ENCODE assay signal across 27 mouse cellular contexts in the genomic region with DNA sequence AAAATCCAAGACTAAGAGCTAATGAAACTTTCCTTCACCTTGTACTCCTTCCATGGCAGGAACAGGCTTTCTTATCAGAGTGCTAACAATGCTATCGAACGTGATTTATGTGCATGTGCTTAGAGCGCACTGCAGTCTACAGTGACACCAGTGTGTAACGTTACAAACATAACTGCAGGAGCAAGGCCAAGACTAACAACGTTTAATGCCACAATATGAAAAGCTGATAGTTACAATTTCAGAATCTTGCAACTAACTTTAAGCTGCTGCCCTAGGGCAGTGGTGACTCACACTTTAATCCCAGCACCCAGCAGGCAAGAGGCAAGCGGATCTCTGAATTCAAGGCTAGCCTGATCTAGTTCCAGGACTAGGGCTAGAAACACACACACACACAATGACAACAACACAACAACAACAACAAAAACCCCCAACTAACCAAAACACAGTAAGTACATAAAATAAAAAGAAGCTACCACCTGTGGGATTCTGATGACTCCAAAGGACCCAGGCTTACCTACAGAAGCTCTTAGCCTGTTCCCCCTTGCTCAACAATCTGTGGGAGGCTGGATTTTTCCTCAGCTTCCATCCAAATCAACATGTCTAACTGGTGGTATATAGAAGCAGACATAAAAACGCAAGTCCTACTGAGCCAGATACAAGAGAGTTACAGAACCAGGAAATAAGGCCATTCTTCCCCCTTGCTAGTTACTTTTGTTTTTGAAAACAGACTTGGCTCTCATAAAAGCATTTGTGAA. TPM values are rescaled to one million over a fixed set of nuclear protein-coding genes. Genes with fewer than 3 reads are reported as not detected.
DNase-seq lines count a peak whose midpoint lies in the region; ATAC-seq and TF ChIP-seq lines count a peak whose summit lies in the region.
"Had no signal": no experiment of that assay in that cellular context is flagged by ENCODE, and none has a peak within 500 bp of the region (broad histone marks: within the 10 kb centered on the region; RNA-seq: fewer than 3 reads in every experiment).

No protein-coding gene starts in this region.

- H3K4me1 ChIP-seq in kidney, postnatal 0 days (replicated peaks; ENCODE audit: insufficient read depth, low read length) = peaks cover 30% of the 10 kb centered on the region; the same call in 1 of the 2 replicates
- peaks cover 24% of the 10 kb centered on the region for H3K4me1 ChIP-seq in intestine, embryonic 16.5 days (ENCODE audit: control insufficient read depth, insufficient read depth, low read length)
- H3K4me1 ChIP-seq in midbrain, embryonic 10.5 days = peaks cover 12% of the 10 kb centered on the region; the same call in 1 of the 2 replicates

- H3K27ac ChIP-seq in kidney, postnatal 0 days = no peak overlapping the region
- 0 out of 2 replicates have a peak overlapping the region, but pooled peaks have one; percentile 5 for H3K27ac ChIP-seq in intestine, embryonic 16.5 days (ENCODE audit: low read length)
- no peak overlapping the region for H3K27ac ChIP-seq in midbrain, embryonic 10.5 days (replicated peaks)
- H3K27ac ChIP-seq: embryonic facial prominence, embryonic 12.5 days; heart, embryonic 15.5 days; hindbrain, embryonic 14.5 days; limb, embryonic 12.5 days; liver, embryonic 12.5 days; neural tube, embryonic 15.5 days had no signal

- 36% methylated on average over 7 of the region's 7 CpGs for WGBS in kidney, postnatal 0 days
- WGBS in intestine, embryonic 16.5 days = 65% methylated on average over 7 of the region's 7 CpGs
- 91% methylated on average over 7 of the region's 7 CpGs for WGBS in midbrain, embryonic 10.5 days

- H3K27me3 ChIP-seq in kidney, postnatal 0 days (ENCODE audit: insufficient read depth, low read length) = no peaks in the 10 kb centered on the region
- H3K27me3 ChIP-seq in intestine, embryonic 16.5 days (replicated peaks; ENCODE audit: control insufficient read depth, insufficient read depth, low read length) = no peaks in the 10 kb centered on the region
- no peaks in the 10 kb centered on the region for H3K27me3 ChIP-seq in midbrain, embryonic 10.5 days (ENCODE audit: low read depth, poor library complexity, severe bottlenecking)
- H3K27me3 ChIP-seq: embryonic facial prominence, embryonic 12.5 days; heart, embryonic 15.5 days; limb, embryonic 12.5 days; liver, embryonic 12.5 days; neural tube, embryonic 15.5 days had no signal

- no peak for ATAC-seq in kidney, postnatal 0 days (replicated peaks; ENCODE audit: low FRiP score, low read depth)
- ATAC-seq in intestine, embryonic 16.5 days = peak; percentile 37; the same call in 1 of the 2 replicates
- ATAC-seq: forebrain, embryonic 14.5 days; liver, embryonic 12.5 days had no signal

- no peak for TF ChIP-seq CTCF in kidney, postnatal 0 days (IDR thresholded peaks at IDR 0.05; ENCODE audit: low read depth)

- H3K9me3 ChIP-seq in kidney, postnatal 0 days (replicated peaks; ENCODE audit: low read length) = no peaks in the 10 kb centered on the region
- H3K9me3 ChIP-seq in intestine, embryonic 16.5 days (ENCODE audit: control insufficient read depth, low read length) = no peaks in the 10 kb centered on the region
- H3K9me3 ChIP-seq in midbrain, embryonic 10.5 days (replicated peaks) = no peaks in the 10 kb centered on the region
- H3K9me3 ChIP-seq: embryonic facial prominence, embryonic 12.5 days; heart, embryonic 15.5 days; limb, embryonic 12.5 days; liver, embryonic 12.5 days; neural tube, embryonic 15.5 days had no signal

- no peak overlapping the region for H3K4me2 ChIP-seq in kidney, postnatal 0 days (ENCODE audit: low read length)
- no peak overlapping the region for H3K4me2 ChIP-seq in intestine, embryonic 16.5 days (ENCODE audit: low read depth, low read length)
- H3K4me2 ChIP-seq: embryonic facial prominence, embryonic 12.5 days; heart, embryonic 15.5 days; hindbrain, embryonic 14.5 days; limb, embryonic 12.5 days; liver, embryonic 12.5 days; midbrain, embryonic 11.5 days; neural tube, embryonic 15.5 days had no signal

- DNase-seq in adrenal gland, postnatal 36 days = peak; percentile 22 to 44
- no peak for DNase-seq in adrenal gland, adult 18-20 months (ENCODE audit: low spot score in 2 of 2)
- peak; percentile 44 for DNase-seq in kidney, postnatal 0 days (ENCODE audit: low spot score)
- DNase-seq in kidney, adult 11 months = no peak
- no peak for DNase-seq in cerebellum, adult 8-10 months
- no peak for DNase-seq in midbrain, embryonic 10.5 days (ENCODE audit: low spot score)
- no peak for DNase-seq in layer of hippocampus, adult 18-20 months (ENCODE audit: low spot score in 2 of 2)
- DNase-seq: B cell, adult 2 months; cerebellum, adult 11-12 months; cerebellum, postnatal 25 days; gastrocnemius, postnatal 10 days; heart, adult 18-20 months; heart, postnatal 4 days; kidney, postnatal 25 days; layer of hippocampus, postnatal 36 days; lung, adult 18-20 months; lung, postnatal 10 days; thymus, postnatal 25 days had no signal

- no peak overlapping the region for H3K4me3 ChIP-seq in kidney, postnatal 0 days (replicated peaks; ENCODE audit: low read depth, low read length)
- no peak overlapping the region for H3K4me3 ChIP-seq in intestine, embryonic 16.5 days (ENCODE audit: low read length)
- no peak overlapping the region for H3K4me3 ChIP-seq in midbrain, embryonic 10.5 days
- H3K4me3 ChIP-seq: embryonic facial prominence, embryonic 12.5 days; heart, embryonic 15.5 days; limb, embryonic 12.5 days; liver, embryonic 12.5 days; neural tube, embryonic 15.5 days had no signal

- H3K9ac ChIP-seq in kidney, postnatal 0 days (ENCODE audit: low read depth, low read length) = no peak overlapping the region
- H3K9ac ChIP-seq in intestine, embryonic 16.5 days (ENCODE audit: low read depth, low read length) = no peak overlapping the region
- H3K9ac ChIP-seq: embryonic facial prominence, embryonic 12.5 days; heart, embryonic 15.5 days; hindbrain, embryonic 14.5 days; limb, embryonic 12.5 days; liver, embryonic 12.5 days; neural tube, embryonic 15.5 days had no signal

- peaks cover 9% of the 10 kb centered on the region; the same call in 1 of the 2 replicates for H3K36me3 ChIP-seq in kidney, postnatal 0 days (ENCODE audit: insufficient read depth, low read length)
- peaks cover 9% of the 10 kb centered on the region for H3K36me3 ChIP-seq in intestine, embryonic 16.5 days (ENCODE audit: control insufficient read depth, insufficient read depth, low read length)
- H3K36me3 ChIP-seq in midbrain, embryonic 10.5 days = peaks cover 60% of the 10 kb centered on the region

RNA-seq across cellular contexts. Expression of gene Rnf34, which starts 34.9 kb away (rescaled TPM):
- 10 to 100 TPM; 22.8 to 28.5 TPM for total RNA-seq in adrenal gland, postnatal 36 days (2021)
- total RNA-seq in adrenal gland, adult 18-20 months (2021) = 10 to 100 TPM; 15.9 to 26.0 TPM
- polyA plus RNA-seq in kidney, postnatal 0 days (2015; fragmentation: Nextera tagmentation; extraction: Ambion mirVana) = 33.3 and 33.9 TPM in 2 replicates
- polyA plus RNA-seq in intestine, embryonic 16.5 days (2015; fragmentation: Nextera tagmentation; extraction: Ambion mirVana) = 26.9 and 32.4 TPM in 2 replicates
- polyA plus RNA-seq in midbrain, embryonic 10.5 days (2016; fragmentation: Nextera tagmentation; extraction: Ambion mirVana) = 50.6 and 56.7 TPM in 2 replicates
- 10 to 100 TPM; 50.2 to 71.5 TPM for total RNA-seq in layer of hippocampus, adult 18-20 months (2021)

Comparison
In these comparisons a context has a peak if more than half of its experiments do, and no peak if none do; other contexts are left out.
1. DNase-seq: peak in adrenal gland, postnatal 36 days (2 of 2) and kidney, postnatal 0 days (single experiment); none in adrenal gland, adult 18-20 months (0 of 2), kidney, adult 11 months (single experiment), cerebellum, adult 8-10 months (single experiment), midbrain, embryonic 10.5 days (single experiment) and layer of hippocampus, adult 18-20 months (0 of 2).